Mouse (Mus musculus) lung, embryonic 14.5 days (tissue): ENCODE measurements around the gene Slc22a23. TPM values are rescaled to one million over a fixed set of nuclear protein-coding genes. Genes with fewer than 3 reads are reported as not detected.

Experiments
- ATAC-seq: fragments of 200-750 bp; cut with Nextera tagmentation; 2 replicates; pipeline ENCODE4 v1.8.0; 2017; ENCODE audit warnings: mild to moderate bottlenecking, moderate TSS enrichment, moderate library complexity; ENCODE audit not compliant: insufficient read depth
- DNase-seq: peaks from one replicate; pipeline ENCODE4 v3.0.0-alpha.2; 2015
- H3K27ac ChIP-seq: fragments of 300-500 bp; sonication (generic); 2 replicates; pipeline ENCODE4 v1.5.1; 2014; ENCODE audit warnings: low read depth, mild to moderate bottlenecking, moderate library complexity
- H3K27me3 ChIP-seq: fragments of 300-500 bp; sonication (generic); 2 replicates; pipeline ENCODE4 v1.6.1; 2014; ENCODE audit warnings: low read length, control low read depth; ENCODE audit not compliant: insufficient read depth
- H3K36me3 ChIP-seq: fragments of 300-500 bp; sonication (generic); 2 replicates; pipeline ENCODE4 v1.6.1; 2014; ENCODE audit warnings: control low read depth; ENCODE audit not compliant: insufficient read depth
- H3K4me1 ChIP-seq: fragments of 300-500 bp; sonication (generic); 2 replicates; pipeline ENCODE4 v1.6.1; 2014; ENCODE audit warnings: antibody characterized with exemption, control low read depth; ENCODE audit not compliant: insufficient read depth
- H3K4me2 ChIP-seq: fragments of 300-500 bp; sonication (generic); 2 replicates; pipeline ENCODE4 v1.6.1; 2014; ENCODE audit warnings: mild to moderate bottlenecking
- H3K4me3 ChIP-seq: fragments of 300-500 bp; sonication (generic); 2 replicates; pipeline ENCODE4 v1.5.1; 2014; ENCODE audit warnings: low read depth, low read length
- H3K9ac ChIP-seq: fragments of 300-500 bp; sonication (generic); 2 replicates; pipeline ENCODE4 v1.6.1; 2014
- H3K9me3 ChIP-seq: fragments of 300-500 bp; sonication (generic); 2 replicates; pipeline ENCODE4 v1.6.1; 2016; ENCODE audit warnings: low read depth, low read length, control low read depth
- CTCF ChIP-seq: IDR thresholded peaks from 2 replicates; pipeline ENCODE4 v1.5.1; 2016; ENCODE audit warnings: antibody characterized with exemption, low read depth
- whole genome bisulfite sequencing: fragments of 180-500 bp; shearing (Covaris S2); extraction: QIAGEN DNeasy Blood & Tissue Kit; methylation state at CpG from one replicate; pipeline ENCODE4 v1.1.7; 2014; 5-methylcytosine and 5-hydroxymethylcytosine counted together
- polyA plus RNA-seq: library from polyadenylated mRNA; unstranded; fragments of >200 nt; fragmentation: Nextera tagmentation; extraction: Ambion mirVana; gene quantifications from 2 replicates; pipeline ENCODE4 v1.2.1, GENCODE M21; 2014

The Slc22a23 gene
- polyA plus RNA-seq, 1 experiment from 2014 or later: 7.5 TPM

DNA sequence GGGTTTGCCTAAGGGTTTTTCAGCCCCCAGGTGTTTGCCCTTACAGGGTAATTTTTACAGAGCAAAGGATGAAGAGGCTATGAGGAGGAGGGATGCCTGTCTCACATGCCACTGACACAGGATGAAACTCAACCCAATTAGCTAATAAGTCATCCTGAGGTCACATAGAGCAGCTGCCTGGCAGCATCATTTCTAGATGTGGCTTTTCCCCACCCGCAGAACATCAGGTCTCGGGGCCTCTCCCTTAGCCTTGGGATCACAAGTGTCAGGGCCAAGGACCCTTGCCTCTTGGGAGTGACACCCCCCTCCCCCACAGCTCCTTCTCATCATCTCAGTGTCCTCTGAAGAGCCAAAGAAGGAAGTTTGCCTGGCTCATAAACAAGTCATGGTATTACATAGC is 21.6 kb downstream of the Slc22a23 start:
- Histone ChIP-seq H3K4me1 (peaks cover 4% of the 10 kb centered on the region; the same call in 1 of the 2 replicates), H3K27ac (no peak overlapping the region), H3K4me2 (no peak overlapping the region), H3K27me3 (no peaks in the 10 kb centered on the region), H3K36me3 (no peaks in the 10 kb centered on the region), H3K4me3 (no peak overlapping the region), H3K9ac (no peak overlapping the region), H3K9me3 (no peaks in the 10 kb centered on the region)
- DNase-seq: no peak
- no peak for TF ChIP-seq CTCF
- 50% methylated on average over 2 of the region's 2 CpGs for WGBS
- ATAC-seq: no peak

DNA sequence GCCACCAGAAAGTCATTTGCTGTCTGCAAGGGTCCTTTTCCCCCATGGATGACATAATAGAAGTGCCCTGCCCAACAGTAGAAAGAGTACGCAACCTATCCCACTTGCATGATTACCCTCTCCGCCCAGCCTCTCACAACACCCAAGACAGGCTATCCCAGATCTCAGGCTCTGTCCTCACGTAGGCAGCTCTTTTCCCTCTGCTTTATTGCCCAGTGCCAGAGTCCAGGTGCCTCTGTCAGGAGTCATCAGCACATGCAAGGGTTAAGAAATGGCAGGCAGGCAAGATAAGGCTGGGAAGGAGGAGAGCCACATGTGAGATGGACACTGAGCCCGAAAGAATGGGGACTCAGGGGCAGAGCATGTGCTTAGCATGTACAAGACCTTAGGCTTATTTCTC is 24.5 kb downstream of the Slc22a23 start:
- Histone ChIP-seq H3K9ac (no peak overlapping the region), H3K4me2 (no peak overlapping the region), H3K9me3 (no peaks in the 10 kb centered on the region), H3K4me3 (no peak overlapping the region), H3K27me3 (no peaks in the 10 kb centered on the region), H3K27ac (no peak overlapping the region), H3K4me1 (peaks cover 4% of the 10 kb centered on the region; the same call in 1 of the 2 replicates), H3K36me3 (no peaks in the 10 kb centered on the region)
- ATAC-seq (no peak), DNase-seq (no peak)
- TF ChIP-seq CTCF: no peak
- 78% methylated on average over 4 of the region's 4 CpGs for WGBS

DNA sequence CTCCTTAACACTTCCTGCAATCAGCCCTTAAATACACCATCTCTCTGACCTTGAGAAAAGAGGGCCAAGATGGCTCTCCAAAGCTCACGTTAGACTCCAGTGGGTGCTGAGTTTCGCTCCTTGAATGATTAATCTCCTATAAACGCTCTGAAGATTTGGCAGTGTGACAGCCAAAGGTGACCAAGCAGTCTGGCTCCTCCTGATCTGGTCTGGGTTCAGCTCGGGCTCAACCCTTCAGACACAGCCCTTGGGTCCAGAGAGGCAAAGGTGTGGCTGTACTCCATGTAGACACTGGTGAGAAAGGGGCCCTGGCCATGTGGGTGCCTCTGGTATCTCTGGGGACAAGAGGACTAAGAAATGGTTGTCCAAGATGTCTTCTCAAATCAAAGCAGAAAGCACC is 27.9 kb downstream of the Slc22a23 start:
- H3K27ac ChIP-seq: no peak overlapping the region
- no peaks in the 10 kb centered on the region for H3K36me3 ChIP-seq
- H3K4me3 ChIP-seq: no peak overlapping the region
- no peak for TF ChIP-seq CTCF
- DNase-seq: no peak
- no peaks in the 10 kb centered on the region; the same call in 1 of the 2 replicates for H3K4me1 ChIP-seq
- H3K9me3 ChIP-seq: no peaks in the 10 kb centered on the region
- ATAC-seq: no peak
- no peaks in the 10 kb centered on the region for H3K27me3 ChIP-seq
- 59% methylated on average over 4 of the region's 4 CpGs for WGBS
- H3K4me2 ChIP-seq: no peak overlapping the region
- no peak overlapping the region for H3K9ac ChIP-seq

DNA sequence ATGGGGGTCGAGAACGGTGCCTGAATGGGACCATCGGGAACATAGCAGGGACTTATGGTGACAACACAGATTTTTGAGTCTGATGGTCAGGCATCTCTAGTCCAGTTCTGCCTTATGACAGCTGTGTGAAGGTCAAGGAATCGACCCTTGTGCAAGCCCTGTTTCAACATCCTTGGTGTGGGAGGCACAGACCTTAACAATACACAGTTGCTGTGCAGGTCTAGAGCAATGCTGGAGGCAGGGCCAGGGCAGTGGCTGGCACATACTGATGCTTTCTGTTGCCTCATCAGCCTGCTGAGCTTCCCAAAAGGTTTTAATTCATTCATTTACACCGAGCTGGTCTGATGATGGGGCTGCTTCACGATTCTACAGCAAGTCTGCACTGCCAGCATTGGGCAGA is 28.5 kb downstream of the Slc22a23 start:
- H3K9ac ChIP-seq: no peak overlapping the region
- H3K9me3 ChIP-seq: no peaks in the 10 kb centered on the region
- no peak overlapping the region for H3K27ac ChIP-seq
- TF ChIP-seq CTCF: no peak
- DNase-seq: no peak
- no peak for ATAC-seq
- H3K4me2 ChIP-seq: no peak overlapping the region
- H3K27me3 ChIP-seq: no peaks in the 10 kb centered on the region
- WGBS: 84% methylated on average over 6 of the region's 6 CpGs
- no peak overlapping the region for H3K4me3 ChIP-seq
- H3K36me3 ChIP-seq: no peaks in the 10 kb centered on the region
- H3K4me1 ChIP-seq: no peaks in the 10 kb centered on the region

DNA sequence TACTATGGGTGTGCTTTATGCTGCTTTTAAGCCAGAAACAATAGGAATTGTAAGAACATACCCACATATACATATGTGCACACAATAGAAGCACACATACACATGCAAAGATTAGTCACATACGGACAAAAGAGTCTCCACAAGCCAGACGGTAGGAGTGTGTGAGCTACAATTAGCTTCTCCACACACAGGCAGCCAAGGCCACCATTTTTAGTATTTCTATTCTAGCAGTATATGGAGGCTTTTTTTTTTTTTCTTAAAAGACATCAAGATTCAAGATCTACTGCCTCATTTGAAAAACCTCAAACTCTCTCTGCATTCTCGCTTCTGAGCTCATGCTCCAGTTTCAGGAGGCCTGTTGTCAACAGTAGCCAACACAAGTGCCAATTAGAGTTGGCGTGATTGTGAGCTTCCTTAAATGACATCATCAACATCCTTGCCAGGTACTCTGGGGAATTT is 31.9 kb downstream of the Slc22a23 start:
- Histone ChIP-seq H3K9me3 (no peaks in the 10 kb centered on the region), H3K4me2 (no peak overlapping the region), H3K27ac (peak overlapping the region; percentile 33; the same call in 1 of the 2 replicates), H3K4me3 (no peak overlapping the region), H3K27me3 (no peaks in the 10 kb centered on the region), H3K36me3 (no peaks in the 10 kb centered on the region), H3K4me1 (no peaks in the 10 kb centered on the region), H3K9ac (no peak overlapping the region)
- ATAC-seq (no peak), DNase-seq (no peak)
- TF ChIP-seq CTCF: no peak
- 75% methylated on average over 4 of the region's 4 CpGs for WGBS

DNA sequence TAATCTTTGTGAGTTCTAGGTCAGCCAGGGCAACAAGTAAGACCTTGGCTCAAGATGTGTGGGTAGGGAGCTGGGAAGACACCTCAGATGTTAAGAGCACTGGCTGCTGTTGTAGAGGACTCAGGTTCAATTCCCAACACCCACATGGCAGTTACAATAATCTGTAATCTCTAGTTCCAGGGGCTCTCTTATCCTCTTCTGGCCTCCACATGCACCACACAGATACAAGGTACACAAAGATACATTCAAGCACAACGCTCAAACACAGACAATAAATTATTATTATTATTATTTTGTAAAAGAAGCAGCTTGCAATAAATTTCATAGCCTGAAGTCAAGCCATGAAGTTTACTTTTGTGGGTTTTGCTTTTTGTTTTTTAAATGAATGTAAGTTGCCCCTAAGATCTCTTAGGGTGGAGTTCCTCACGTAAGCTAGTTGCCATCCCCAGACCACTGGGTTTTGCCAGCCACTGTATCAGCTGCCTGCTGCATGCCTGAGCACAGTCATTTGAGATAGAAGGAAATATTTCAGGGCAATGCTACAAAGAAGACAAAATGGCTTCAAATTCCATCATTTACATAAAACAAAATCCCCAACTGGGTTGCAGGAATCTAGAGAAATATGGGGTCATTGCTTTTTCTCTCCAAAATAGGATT is 32.5 kb downstream of the Slc22a23 start:
- Histone ChIP-seq H3K9ac (no peak overlapping the region), H3K36me3 (no peaks in the 10 kb centered on the region), H3K4me3 (no peak overlapping the region), H3K4me1 (no peaks in the 10 kb centered on the region), H3K27ac (0 out of 2 replicates have a peak overlapping the region, but pooled peaks have one; percentile 33), H3K9me3 (no peaks in the 10 kb centered on the region), H3K4me2 (no peak overlapping the region), H3K27me3 (no peaks in the 10 kb centered on the region)
- TF ChIP-seq CTCF: no peak
- no peak for DNase-seq
- ATAC-seq: no peak
- 89% methylated on average over 2 of the region's 2 CpGs for WGBS

DNA sequence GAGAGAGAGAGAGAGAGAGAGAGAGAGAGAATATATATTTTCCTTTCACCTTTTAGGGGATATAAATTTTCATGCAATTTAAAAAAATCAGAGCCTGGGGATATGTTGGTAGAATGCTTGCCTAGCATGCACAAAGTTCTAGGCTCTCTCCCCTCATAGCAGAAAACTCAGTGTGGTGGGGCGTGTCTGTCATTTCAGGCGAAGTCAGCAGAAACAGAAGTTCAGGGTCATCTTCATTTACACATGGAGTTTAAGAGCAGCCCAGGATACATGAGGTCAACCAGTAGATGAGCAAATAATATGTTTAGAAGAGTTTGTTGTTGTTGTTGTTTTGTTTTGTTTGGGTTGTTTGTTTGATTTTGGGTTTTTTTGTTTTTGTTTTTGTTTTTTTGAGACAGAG is 33.4 kb downstream of the Slc22a23 start:
- ATAC-seq: no peak
- Histone ChIP-seq H3K4me3 (no peak overlapping the region), H3K27me3 (no peaks in the 10 kb centered on the region), H3K36me3 (no peaks in the 10 kb centered on the region), H3K9ac (no peak overlapping the region), H3K4me1 (no peaks in the 10 kb centered on the region), H3K27ac (no peak overlapping the region), H3K4me2 (no peak overlapping the region), H3K9me3 (no peaks in the 10 kb centered on the region)
- DNase-seq: no peak
- TF ChIP-seq CTCF: no peak
- 68% methylated on average over 2 of the region's 2 CpGs for WGBS
